In the genomic region with DNA sequence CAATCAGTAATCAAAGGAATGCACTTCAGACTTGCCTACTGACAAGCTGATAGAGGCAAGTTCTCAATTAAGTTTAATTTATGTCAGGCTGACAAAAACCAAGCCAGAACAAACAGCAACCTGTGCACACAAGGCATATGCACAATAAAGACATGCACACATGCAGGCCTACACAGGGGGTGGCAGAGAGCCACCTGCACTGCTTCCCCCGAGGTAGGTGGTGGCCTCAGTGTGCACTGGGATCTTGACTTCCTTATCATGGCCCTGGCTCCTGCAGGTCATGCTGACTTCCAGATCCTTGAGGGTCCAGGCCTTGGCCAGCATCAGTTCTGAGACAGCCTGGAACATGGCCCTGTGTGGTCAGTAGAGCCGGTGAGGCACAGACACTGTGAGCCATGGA, we compare ENCODE assay signal across 21 mouse cellular contexts.
DNase-seq lines count a peak whose midpoint lies in the region; ATAC-seq and TF ChIP-seq lines count a peak whose summit lies in the region.
"Had no signal": no experiment of that assay in that cellular context is flagged by ENCODE, and none has a peak within 500 bp of the region (broad histone marks: within the 10 kb centered on the region; RNA-seq: fewer than 3 reads in every experiment).

No protein-coding gene starts in this region.

- H3K27ac ChIP-seq in kidney, embryonic 14.5 days (ENCODE audit: low read depth, low read length) = no peak overlapping the region
- H3K27ac ChIP-seq in kidney, embryonic 15.5 days = no peak overlapping the region
- H3K27ac ChIP-seq in stomach, postnatal 0 days (replicated peaks) = no peak overlapping the region
- no peak overlapping the region for H3K27ac ChIP-seq in lung, postnatal 0 days (ENCODE audit: low read length)
- H3K27ac ChIP-seq: embryonic facial prominence, embryonic 12.5 days; heart, embryonic 15.5 days; hindbrain, embryonic 13.5 days had no signal

- WGBS in kidney, embryonic 14.5 days = 67% methylated on average over 2 of the region's 2 CpGs
- 84% methylated on average over 2 of the region's 2 CpGs for WGBS in kidney, embryonic 15.5 days
- WGBS in stomach, postnatal 0 days = 54% methylated on average over 2 of the region's 2 CpGs
- WGBS in lung, postnatal 0 days = 44% methylated on average over 2 of the region's 2 CpGs

- ATAC-seq in kidney, embryonic 14.5 days (ENCODE audit: low FRiP score, low TSS enrichment) = peak; percentile 16; the same call in 1 of the 2 replicates
- ATAC-seq in kidney, embryonic 15.5 days (replicated peaks; ENCODE audit: low FRiP score) = no peak
- ATAC-seq in stomach, postnatal 0 days (ENCODE audit: low FRiP score, low TSS enrichment) = no peak
- ATAC-seq in lung, postnatal 0 days = no peak
- ATAC-seq: activated CD4-positive, CD25-positive, alpha-beta regulatory T cell, adult 4 months; forebrain, embryonic 16.5 days; Patski had no signal

- H3K4me1 ChIP-seq in kidney, embryonic 14.5 days (ENCODE audit: control insufficient read depth, insufficient read depth, low read length) = 0 out of 2 replicates have a peak, but pooled peaks cover 4% of the 10 kb centered on the region
- H3K4me1 ChIP-seq in kidney, embryonic 15.5 days = peaks cover 10% of the 10 kb centered on the region
- H3K4me1 ChIP-seq in stomach, postnatal 0 days (replicated peaks; ENCODE audit: control insufficient read depth, insufficient read depth) = no peaks in the 10 kb centered on the region; the same call in 1 of the 2 replicates
- H3K4me1 ChIP-seq in lung, postnatal 0 days (ENCODE audit: insufficient read depth, low read depth, low read length) = no peaks in the 10 kb centered on the region

- H3K36me3 ChIP-seq in kidney, embryonic 14.5 days (ENCODE audit: control insufficient read depth, insufficient read depth, low read length) = no peaks in the 10 kb centered on the region
- H3K36me3 ChIP-seq in kidney, embryonic 15.5 days = no peaks in the 10 kb centered on the region
- H3K36me3 ChIP-seq in stomach, postnatal 0 days (ENCODE audit: control insufficient read depth, insufficient read depth, low read length) = no peaks in the 10 kb centered on the region
- no peaks in the 10 kb centered on the region for H3K36me3 ChIP-seq in lung, postnatal 0 days (ENCODE audit: insufficient read depth, low read length)
- H3K36me3 ChIP-seq: embryonic facial prominence, embryonic 12.5 days; heart, embryonic 15.5 days; hindbrain, embryonic 13.5 days had no signal

- H3K9me3 ChIP-seq in kidney, embryonic 14.5 days (ENCODE audit: control insufficient read depth, low read length) = no peaks in the 10 kb centered on the region
- H3K9me3 ChIP-seq in kidney, embryonic 15.5 days (replicated peaks) = no peaks in the 10 kb centered on the region
- H3K9me3 ChIP-seq in stomach, postnatal 0 days (ENCODE audit: control insufficient read depth, low read length) = no peaks in the 10 kb centered on the region
- H3K9me3 ChIP-seq in lung, postnatal 0 days (ENCODE audit: low read length) = no peaks in the 10 kb centered on the region
- H3K9me3 ChIP-seq: embryonic facial prominence, embryonic 12.5 days; heart, embryonic 15.5 days; hindbrain, embryonic 13.5 days had no signal

- TF ChIP-seq CTCF in stomach, postnatal 0 days (IDR thresholded peaks at IDR 0.05; ENCODE audit: low read depth) = 0 out of 2 replicates have a peak, but pooled peaks have one; percentile 14
- TF ChIP-seq CTCF in lung, postnatal 0 days (IDR thresholded peaks at IDR 0.05) = no peak

- no peak overlapping the region for H3K4me3 ChIP-seq in kidney, embryonic 14.5 days (ENCODE audit: low read length)
- no peak overlapping the region for H3K4me3 ChIP-seq in kidney, embryonic 15.5 days (replicated peaks)
- H3K4me3 ChIP-seq in stomach, postnatal 0 days (ENCODE audit: low read depth, low read length) = no peak overlapping the region
- no peak overlapping the region for H3K4me3 ChIP-seq in lung, postnatal 0 days (ENCODE audit: low read depth, low read length)
- H3K4me3 ChIP-seq: embryonic facial prominence, embryonic 12.5 days; heart, embryonic 15.5 days; hindbrain, embryonic 13.5 days had no signal

- no peaks in the 10 kb centered on the region for H3K27me3 ChIP-seq in kidney, embryonic 14.5 days (ENCODE audit: control insufficient read depth, insufficient read depth, low read length)
- no peaks in the 10 kb centered on the region for H3K27me3 ChIP-seq in kidney, embryonic 15.5 days
- H3K27me3 ChIP-seq in stomach, postnatal 0 days (ENCODE audit: control insufficient read depth, insufficient read depth, low read length) = no peaks in the 10 kb centered on the region
- H3K27me3 ChIP-seq in lung, postnatal 0 days (replicated peaks; ENCODE audit: insufficient read depth, low read length) = no peaks in the 10 kb centered on the region
- H3K27me3 ChIP-seq: CH12.LX; embryonic facial prominence, embryonic 12.5 days; heart, embryonic 15.5 days; hindbrain, embryonic 13.5 days; Patski had no signal

- no peak for TF ChIP-seq EP300 in stomach, postnatal 0 days (optimal IDR thresholded peaks at IDR 0.05)
- TF ChIP-seq EP300 in lung, postnatal 0 days (IDR thresholded peaks at IDR 0.05) = no peak

- H3K4me2 ChIP-seq in kidney, embryonic 14.5 days (replicated peaks; ENCODE audit: low read depth, low read length) = no peak overlapping the region
- H3K4me2 ChIP-seq in kidney, embryonic 15.5 days = no peak overlapping the region
- no peak overlapping the region for H3K4me2 ChIP-seq in stomach, postnatal 0 days (replicated peaks; ENCODE audit: low read depth)
- H3K4me2 ChIP-seq in lung, postnatal 0 days (replicated peaks; ENCODE audit: low read depth, low read length) = no peak overlapping the region
- H3K4me2 ChIP-seq: embryonic facial prominence, embryonic 12.5 days; heart, embryonic 11.5 days; heart, embryonic 15.5 days; hindbrain, embryonic 13.5 days had no signal

- no peak for DNase-seq in stomach, postnatal 0 days (ENCODE audit: low spot score)
- peak; percentile 32 to 36 for DNase-seq in thymus, postnatal 10 days (ENCODE audit: low spot score in 2 of 2)
- DNase-seq in thymus, postnatal 4 days = peak; percentile 61
- DNase-seq in lung, postnatal 0 days (ENCODE audit: low spot score) = no peak
- DNase-seq: adrenal gland, postnatal 14 days; cerebellum, adult 11-12 months; cerebellum, adult 9-10 months; cerebellum, postnatal 25 days; gastrocnemius, postnatal 36 days; heart, adult 11 months; heart, postnatal 14 days had no signal

- no peak overlapping the region for H3K9ac ChIP-seq in kidney, embryonic 14.5 days (ENCODE audit: low read depth, low read length)
- no peak overlapping the region for H3K9ac ChIP-seq in kidney, embryonic 15.5 days
- H3K9ac ChIP-seq in stomach, postnatal 0 days (ENCODE audit: low read length) = no peak overlapping the region
- no peak overlapping the region for H3K9ac ChIP-seq in lung, postnatal 0 days (replicated peaks; ENCODE audit: low read depth)
- H3K9ac ChIP-seq: embryonic facial prominence, embryonic 12.5 days; heart, embryonic 15.5 days; hindbrain, embryonic 13.5 days had no signal

Comparison
In these comparisons a context has a peak if more than half of its experiments do, and no peak if none do; other contexts are left out.
1. DNase-seq: peak in thymus, postnatal 10 days (2 of 2) and thymus, postnatal 4 days (single experiment); none in stomach, postnatal 0 days (single experiment) and lung, postnatal 0 days (single experiment).